Mouse (Mus musculus): ENCODE measurements around the gene Atg16l2.

Atg16l2 gene

DNA sequence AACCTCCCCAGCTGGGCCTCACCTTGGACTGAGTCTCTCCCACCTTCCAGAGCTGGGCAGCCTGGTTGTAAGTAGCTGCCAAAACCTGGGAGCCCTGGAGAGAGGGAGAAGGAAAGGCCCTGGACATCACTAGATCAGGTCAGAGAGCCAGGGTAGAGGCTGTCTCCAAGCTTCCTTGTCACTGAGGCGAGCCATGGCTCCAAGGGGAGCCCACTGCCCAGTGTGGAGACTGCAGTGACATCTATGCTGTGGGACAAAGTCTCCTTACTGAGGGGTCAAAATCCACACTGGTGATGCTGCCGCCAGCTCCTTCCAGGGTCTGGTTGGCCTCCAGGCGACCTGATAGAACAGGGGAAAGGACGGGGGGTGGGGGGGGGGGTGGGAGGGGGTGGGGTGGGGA, 10.0 kb downstream of the Atg16l2 start:
- no peak for DNase-seq (ENCODE audit: extremely low spot score)

DNA sequence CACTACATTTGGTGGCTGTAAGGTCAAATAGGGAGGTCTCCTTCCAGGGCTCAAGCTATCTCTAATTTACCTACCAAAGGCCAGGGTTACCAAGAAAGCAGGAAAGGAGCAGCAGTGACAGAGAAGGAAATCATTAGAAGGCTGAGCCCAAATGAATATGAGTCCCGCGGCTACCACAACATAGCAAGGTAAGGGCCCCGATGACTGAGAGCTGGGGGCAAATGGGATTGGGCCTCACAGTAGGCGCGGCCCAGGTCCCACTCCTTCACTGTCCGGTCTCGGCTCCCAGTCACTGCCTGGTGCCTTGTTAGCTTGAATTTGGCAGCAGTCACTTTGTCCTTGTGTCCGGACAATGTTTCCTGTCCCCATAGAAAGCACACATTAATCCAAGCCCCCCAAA, 10.4 kb downstream of the Atg16l2 start:
- DNase-seq (ENCODE audit: extremely low spot score): no peak

DNA sequence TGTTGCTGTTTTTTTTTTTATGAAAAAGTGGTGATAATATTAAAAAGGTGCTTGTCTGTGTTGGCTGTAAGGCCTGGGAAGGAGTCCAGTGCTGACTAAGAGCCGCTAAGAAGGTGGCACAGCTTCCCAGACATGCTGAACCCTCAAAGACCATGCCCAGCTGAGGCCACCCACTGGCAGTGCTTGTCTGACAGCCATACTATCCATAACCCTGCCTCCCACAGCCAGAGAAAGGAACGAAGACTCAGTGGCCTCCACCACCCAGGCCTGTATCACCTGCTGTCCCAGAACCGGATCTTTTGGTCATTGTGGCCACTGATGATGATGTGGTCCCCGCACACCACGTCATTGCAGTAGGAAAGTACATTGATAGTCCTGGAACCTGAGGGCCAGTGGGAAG, 10.8 kb downstream of the Atg16l2 start:
- no peak for DNase-seq (ENCODE audit: extremely low spot score)

DNA sequence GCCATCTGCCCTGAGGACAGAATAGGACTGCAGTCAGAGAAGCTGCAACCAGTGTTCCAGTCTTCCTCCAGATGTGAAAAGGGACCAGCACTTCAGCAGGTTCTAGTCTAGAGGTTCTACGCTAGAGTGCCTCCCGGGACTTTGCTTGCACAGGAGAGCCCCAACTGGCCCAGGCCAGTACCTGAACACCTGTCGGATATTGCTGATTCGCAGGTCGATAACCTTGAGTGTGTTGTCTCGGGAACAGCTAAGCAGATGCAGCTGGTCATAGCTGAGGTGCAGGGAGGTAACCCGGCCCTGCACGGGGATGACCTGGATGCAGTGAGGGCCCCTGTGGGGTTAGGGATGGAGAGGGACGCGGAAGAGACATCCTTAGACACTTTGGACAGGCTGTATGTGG, 11.7 kb downstream of the Atg16l2 start:
- DNase-seq (ENCODE audit: extremely low spot score): no peak

DNA sequence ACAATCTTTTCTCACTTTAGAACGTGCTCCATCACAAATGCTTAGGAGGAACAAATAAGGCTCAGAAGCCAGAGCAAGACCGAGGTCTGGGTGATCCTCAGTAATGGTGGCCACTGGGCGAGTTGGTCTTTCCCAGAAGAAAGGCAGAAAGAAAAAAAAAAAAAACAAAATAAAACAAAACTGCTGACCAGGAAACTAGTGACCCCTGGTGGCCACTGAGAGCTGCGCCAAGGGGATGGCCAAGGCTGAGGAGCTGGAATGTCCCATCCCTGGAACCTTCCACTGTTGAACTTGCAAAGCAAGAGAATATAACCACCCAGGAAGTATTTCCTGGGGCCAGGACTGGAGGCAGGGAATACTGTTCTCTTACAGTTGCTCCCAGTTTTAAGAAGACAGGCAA, 13.6 kb downstream of the Atg16l2 start:
- peak; percentile 39 for DNase-seq (ENCODE audit: extremely low spot score)

DNA sequence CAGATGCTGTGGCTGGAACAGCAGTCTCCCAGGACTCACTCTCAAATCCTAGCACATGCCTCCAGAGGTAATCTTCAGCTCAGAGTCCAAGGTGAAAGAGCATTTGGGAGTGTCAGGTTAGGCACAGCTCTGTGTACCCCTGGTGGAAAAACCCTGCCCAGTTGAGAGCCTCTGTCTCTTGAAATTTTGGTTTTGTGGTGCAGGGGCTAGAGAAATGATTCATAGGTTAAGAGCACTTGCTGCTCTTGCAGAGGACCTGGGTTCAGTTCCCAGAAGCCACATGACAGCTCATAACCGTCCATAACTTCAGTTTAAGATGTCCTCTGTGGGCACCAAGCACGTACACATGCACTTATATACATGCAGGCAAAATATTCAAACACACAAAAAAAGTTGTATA, 14.2 kb downstream of the Atg16l2 start:
- no peak for DNase-seq (ENCODE audit: extremely low spot score)

DNA sequence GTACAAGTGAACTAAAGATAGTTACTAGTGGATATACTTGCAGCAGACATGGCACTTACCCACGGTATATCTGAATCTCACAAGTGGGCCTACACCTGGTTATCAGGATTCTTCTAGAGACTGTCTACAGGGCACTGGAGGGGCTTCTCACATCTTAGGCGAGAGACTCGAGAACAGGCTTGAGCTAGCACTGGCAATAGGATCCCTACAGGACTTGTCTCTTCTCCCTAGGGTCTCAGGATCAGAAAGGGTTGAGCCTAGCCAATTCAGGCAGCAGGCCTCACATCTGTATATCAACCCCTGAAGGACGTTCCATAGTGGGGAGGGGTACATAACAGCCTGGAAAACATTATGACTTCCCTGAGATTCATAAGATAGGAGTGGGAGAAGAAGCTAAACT, 15.2 kb downstream of the Atg16l2 start:
- no peak for DNase-seq (ENCODE audit: extremely low spot score)

DNA sequence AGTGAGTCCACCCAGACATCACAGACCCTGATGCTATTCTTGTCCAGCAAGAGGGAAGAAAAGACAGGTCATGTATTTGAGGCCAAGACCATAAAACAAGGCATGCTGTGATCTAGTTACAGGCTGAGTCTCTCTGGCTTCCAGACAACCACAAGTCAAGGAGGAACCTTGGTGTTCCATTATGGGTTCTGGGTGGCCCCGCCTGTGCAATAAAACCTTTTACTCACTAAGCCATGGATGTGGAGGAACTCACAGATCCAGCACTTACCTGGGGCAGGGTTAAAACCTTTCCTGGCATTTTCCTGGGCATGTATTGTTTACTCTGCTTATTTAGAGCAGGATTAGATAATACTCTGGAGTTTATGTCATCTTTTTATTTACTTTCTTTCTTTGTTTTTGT, 17.5 kb downstream of the Atg16l2 start:
- no peak for DNase-seq (ENCODE audit: extremely low spot score)

DNA sequence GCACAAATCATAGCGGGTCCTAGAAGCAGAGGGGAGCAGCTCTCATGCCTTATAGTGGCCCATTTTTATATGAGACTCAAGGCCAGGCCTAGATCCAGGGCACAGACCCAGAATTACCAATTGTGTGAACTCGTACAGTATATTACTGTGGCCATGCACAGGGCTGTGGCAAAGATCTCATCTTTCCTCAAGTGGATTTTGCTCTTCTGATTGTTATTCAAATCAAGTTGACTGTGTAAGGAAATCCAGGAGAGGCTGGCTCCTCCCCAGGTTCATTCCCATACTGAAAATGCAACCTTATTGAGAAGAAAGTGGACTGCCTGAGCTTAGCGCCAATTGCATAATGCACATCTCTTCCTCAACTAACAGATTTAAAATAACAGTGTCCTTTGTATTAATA, 19.3 kb downstream of the Atg16l2 start:
- DNase-seq (ENCODE audit: extremely low spot score): no peak

DNA sequence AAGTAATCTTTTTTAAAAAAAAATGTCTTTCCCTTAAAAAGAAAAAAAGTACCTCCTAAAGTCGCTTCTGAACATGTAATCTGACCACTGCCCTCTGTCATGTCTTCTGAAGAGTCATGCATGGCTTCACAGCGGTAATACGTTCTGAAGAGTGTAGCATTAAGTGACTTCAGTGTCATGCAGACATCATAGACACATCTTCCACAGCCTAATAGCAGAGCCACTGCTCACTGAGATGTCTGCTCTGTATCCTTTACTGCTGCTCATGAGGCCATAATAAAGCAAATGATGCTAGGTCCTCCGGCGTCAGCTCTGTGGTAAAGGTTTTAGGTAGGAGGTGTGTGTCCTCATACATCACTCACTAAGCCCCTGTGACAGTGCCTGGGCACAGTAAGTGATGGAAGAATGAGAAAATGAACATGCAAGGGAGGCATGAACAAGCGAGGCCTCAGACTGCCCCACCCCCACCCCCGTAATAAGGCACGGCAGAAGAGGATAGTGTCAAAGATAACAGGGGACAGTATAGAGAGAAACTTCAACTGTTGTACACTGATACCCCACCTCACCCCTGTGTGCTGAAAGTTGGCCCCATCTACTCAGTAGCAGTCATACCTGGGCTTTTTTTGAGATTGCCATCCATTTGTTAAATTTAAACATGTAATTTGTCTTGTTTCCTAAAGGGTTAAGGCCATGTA, 29.4 kb downstream of the Atg16l2 start:
- no peak for DNase-seq (ENCODE audit: extremely low spot score)

DNA sequence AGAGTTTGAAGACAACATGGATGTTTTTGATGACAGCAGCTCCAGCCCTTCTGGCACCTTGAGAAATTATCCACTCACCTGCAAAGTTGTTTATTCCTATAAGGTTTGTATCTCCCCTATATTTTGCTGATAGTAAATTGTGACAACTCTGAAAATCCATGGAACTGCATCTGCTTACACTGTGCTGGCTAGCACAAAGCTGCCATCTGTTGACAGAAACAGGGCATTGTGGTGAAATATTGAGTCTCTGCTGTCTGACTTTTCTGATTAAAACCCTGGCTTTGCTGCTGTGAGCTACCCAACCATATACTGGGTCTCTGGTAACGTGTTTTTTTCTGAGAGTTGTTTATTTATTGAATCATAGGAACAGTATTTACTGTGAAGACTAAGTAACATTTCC, 30.4 kb downstream of the Atg16l2 start:
- no peak for DNase-seq (ENCODE audit: extremely low spot score)

DNA sequence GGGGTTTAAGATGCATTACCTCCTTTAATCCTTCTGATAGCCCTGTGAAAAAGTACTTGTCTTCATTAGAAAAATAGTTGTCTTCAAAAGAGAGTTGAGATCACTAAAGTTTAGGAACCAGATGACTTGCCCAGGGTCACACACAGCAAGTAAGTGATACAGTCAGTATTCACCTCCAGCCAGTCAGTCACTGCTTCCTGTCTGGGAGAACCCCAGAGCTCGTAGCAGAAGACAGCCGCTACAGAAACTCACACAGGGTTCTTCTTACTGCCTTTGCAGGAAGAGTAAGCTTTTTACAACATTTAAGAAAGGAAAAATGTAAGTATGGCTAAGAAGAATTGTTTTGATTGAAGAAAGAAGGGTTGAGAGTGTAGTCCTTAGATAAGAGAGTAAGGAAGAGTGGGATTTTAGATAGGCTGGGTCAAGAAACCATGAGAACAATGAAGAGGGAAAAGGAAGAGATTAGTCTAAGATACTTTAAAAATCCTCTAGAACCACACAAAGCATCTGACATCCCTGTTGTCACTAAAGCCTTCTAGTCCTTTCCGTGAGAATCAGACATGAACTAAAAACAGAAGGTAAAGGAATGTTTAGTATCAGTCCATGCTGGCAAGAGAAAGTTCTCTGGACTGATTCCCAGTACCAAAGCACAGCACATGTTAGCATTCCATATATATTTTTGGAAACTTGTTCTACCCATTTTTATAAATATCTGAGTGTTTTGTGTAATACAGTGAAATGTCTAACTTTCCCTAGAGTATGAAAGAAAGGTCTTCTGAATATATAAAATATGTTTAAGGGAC, 34.4 kb downstream of the Atg16l2 start:
- DNase-seq (ENCODE audit: extremely low spot score): no peak

DNA sequence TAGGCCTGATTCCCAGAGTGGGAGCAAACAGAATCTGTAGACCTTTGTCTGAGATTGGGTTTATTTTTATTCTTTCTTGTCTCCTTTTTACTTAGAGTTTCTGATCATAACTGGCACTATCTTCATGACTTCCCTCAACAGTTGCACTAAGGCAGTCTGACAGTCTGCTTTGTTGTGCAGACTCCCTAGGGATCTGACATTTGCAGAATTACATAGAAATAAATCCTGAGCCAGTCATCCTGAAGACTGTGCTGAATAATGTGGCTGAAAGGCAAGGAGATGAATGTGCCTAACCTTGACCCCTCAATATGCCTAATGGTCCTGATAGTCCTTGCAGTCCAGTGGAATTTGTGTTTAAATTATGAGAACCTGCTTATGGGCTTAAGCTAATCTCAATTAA, 38.5 kb downstream of the Atg16l2 start:
- no peak for DNase-seq (ENCODE audit: extremely low spot score)

DNA sequence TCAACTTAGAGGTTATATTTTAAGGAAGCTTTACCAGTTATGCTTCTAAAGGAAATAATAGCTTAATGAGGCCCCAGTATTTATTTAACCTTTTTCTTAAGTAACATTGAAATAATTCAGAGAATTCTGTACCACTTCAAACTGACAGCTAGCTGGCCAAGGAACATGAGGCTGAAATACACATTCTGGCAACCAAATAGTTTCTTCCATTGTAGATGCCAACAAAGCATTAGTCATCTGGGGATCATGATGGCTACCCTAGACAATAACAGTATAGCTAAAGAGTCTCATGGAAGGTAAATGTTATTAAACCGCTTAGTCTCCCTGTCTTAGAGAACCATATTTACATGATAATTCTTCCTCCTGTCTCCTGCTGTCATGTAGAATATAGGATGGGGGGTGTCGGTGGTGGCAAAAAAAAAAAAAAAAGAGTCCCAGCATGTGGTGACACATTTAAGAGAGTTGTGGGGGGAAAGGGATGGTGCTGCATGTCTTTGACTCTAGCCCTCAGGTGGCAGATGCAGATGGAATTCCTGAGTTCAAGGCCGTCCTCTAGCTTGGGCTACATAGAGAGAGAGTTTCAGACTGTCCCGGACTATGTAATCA, 40.0 kb downstream of the Atg16l2 start:
- no peak for DNase-seq (ENCODE audit: extremely low spot score)

DNA sequence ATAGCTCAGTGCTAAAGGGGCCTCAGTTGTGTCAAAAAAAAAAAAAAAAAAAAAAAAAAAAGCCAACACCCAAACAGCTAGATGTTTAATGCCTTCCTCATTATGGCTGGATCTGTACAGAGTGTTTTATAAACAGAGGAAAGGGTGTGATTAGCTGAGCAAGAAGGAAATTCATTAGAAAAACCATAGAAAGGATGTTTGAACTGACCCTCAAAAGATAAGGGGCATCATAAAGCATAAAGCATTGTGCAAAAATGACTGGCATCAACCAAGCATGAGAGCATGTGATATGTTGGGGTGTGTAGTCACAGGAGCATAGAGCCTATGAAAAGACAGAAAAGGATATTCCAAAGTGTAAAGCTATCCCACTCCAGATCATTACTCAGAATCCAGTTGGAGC, 43.6 kb downstream of the Atg16l2 start:
- DNase-seq (ENCODE audit: extremely low spot score): no peak

DNA sequence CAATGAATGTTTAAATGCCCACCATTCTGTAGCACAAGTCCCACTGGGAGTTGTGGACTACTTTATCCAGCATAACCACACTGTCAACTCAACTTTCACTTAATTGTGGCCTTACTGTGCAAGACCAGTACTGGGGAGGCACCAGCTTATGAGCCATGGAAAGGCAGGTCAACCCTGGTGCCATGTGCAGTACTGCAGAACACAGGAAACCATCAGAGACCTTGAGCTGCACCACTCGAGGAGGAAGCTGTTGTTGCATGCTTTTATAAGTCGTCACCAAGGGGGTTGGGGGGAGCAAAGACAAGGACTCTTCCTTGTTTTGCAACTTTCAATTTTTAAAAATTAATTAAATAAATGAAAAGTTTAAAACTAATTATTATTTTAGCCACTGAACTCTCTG, 49.0 kb downstream of the Atg16l2 start:
- DNase-seq (ENCODE audit: extremely low spot score): no peak

DNA sequence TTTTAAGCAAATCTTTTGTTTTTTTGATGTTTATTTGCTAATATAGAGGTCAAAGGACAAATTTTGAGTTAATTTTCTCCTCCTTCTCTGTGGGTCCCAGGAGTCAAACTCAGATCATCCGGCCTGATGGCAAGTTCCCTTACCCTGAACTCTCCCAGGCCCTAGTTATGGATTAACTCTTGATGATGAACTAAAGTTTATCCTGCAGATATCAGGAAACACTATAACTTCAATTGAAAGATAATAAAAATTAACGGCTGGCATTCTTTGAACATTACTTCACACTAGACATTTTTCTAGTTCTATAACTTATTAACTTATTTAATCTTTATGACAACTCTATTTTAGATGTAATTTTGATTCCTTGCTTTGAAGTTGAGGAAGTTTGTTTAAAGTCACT, 52.9 kb downstream of the Atg16l2 start:
- no peak for DNase-seq (ENCODE audit: extremely low spot score)

DNA sequence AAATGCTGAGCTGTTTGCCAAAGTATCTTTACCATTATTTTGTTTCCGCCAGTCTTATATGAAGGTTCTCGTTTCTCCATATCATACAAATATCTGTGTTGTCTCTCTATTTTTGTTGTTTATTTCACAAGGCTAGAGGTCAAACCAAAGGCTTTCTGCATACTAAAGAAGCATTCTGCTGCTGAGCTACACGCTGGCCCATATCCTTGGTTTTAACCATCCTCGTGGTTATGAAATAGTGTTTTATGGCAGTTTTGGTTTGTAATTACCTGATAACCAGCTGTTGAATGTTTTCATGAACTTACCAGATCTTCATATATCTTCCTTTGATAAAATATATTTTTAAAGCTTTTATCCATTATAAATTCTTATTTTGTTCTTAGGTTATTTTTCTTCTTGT, 53.3 kb downstream of the Atg16l2 start:
- no peak for DNase-seq (ENCODE audit: extremely low spot score)

DNA sequence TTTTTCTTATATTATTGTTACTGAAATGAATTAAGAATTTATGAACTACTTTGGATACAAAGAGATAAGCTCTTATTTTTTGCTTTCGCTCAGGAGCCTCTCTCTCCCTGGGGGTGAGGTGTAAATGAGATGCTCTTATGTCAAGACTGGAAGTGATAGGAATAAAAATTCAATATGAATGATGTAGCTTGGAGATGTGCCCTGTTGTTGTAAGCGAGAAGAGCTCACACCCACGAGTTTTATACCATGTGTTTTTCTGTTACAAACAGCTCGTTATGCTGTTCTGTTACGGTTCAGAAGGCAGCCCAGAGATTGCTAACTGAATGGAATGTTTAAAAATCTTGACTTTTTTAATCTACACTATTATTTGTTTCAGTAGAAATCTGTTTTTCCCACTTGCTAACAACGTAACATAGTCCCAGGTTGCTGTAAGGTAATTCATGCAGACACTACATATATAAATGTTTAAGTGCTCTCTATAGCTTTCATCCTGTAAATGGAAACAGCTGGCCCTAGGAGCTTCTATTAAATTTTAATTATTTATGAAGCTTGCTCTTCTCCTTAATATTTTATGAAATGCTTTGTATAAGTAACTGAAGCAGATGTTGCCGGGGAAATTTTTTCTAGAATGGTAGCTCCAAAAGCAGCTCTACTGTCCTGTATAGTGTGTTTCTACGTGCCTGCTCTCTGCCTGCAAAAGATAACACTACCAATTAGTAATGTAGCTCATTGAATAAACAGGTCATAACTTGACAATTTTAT, 65.2 kb downstream of the Atg16l2 start:
- no peak for DNase-seq (ENCODE audit: extremely low spot score)

DNA sequence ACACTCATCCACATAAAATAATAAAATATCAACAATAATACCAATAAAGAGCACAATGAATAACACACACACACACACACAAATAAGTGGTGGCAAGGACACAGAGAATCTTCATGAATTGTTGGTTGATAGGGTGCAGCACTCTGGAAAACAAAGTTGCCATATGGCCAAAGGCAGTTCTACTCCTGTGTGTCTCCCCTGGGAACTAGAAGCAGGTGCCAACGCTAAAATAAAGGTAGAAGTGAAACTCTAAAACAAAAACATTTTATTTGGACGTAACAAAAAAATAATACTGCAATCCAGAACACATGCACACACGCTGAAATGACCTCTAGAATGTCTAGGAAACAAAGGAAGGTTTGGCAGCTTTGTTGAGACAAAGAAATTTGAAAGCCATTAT, 69.3 kb downstream of the Atg16l2 start:
- DNase-seq (ENCODE audit: extremely low spot score): no peak

DNA sequence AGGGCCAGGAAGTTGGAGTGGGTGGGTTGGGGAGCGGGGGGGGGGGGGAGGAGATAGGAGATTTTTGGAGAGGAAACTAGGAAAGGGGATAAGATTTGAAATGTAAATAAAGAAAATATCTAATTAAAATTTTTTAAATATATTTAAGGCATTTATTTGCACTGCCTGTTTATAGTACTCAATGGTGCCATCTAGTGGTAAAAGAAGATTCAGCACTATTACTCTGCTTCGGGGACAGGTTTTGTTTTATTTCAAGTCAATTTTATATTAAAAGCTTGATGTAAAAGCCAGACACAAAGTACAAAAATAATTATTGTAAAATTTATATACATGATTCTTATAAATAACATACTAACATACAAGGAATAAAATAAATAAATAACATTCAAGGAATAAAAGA, 70.6 kb downstream of the Atg16l2 start:
- peak; percentile 19 for DNase-seq (ENCODE audit: extremely low spot score)

DNA sequence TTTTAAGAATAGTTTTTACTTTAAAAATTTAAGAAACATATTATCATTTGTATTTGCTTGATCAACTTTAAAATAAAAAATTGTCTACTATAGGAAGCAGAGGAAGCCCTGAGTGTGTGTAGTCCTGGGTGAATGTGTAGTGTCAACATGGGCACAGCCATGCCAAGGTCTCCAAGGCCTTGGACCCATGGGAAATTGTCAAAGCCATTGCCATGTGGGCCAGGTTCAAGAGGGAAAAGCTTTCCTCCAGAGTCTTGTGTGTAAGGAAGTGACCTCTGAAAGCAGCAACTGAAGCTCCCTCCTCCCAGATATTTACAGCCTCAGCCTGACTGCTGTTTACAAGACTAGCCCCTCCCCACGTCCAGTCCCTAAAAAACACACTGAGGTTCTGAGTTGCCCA, 72.7 kb downstream of the Atg16l2 start:
- no peak for DNase-seq (ENCODE audit: extremely low spot score)

Data from embryo, embryonic 9.5 days (tissue).